Mouse (Mus musculus): ENCODE measurements around the gene Slc17a4.

DNA sequence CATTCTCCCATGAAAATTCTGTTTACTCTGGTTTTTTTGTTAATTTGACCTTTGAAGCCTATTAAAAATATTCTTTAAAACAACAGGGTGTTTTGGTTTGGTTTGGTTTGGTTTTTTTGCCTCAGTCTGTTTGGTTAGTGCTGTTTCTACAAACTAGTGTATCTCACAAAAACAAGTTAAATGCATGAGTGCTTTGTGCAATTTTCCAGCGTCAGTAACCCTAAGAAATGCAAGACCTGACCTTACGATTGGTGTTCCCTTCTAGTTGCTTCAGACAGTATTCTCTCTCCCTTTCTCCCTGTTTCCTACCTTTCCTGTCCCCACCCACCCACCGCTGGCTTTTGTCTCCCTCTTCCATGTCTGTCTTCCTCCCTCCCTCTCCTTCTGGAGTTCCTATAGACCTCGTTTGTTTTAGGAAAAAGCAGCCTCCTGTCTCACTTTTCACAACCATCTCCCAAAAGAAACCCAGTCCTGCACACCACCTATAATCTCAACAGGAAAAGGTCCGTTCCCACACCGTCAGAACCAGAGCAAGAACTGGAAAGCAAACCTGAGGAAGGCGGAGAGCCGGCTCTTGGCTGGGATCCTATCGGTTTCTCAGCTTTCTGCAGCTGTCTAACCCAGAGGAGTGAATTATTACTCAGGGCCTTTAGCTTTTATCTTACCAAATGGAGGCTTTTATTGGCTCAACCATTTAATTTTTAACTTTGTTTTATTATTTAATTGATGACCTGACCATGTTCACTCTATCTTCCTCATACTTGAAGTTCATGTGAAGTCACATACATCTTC is at the start of gene Slc17a4:
- TF ChIP-seq POLR2A (IDR thresholded peaks at IDR 0.05; ENCODE audit: borderline replicate concordance, extremely low read depth, low read depth, low read length) (no peak), CTCF (IDR thresholded peaks at IDR 0.05; ENCODE audit: insufficient read depth, low read length) (no peak)
